Mouse (Mus musculus): ENCODE measurements around the gene Ifitm2.
A peak's percentile ranks its signal among the peaks of the same experiment; 100 is the strongest.

Gene Ifitm2

GRCm38 (mm10) chr7:140908634-140909107 is 47.1 kb downstream of the Ifitm2 start:
- ATAC-seq (ENCODE audit: insufficient number of reproducible peaks, low FRiP score, low TSS enrichment) = peak; percentile 36; the same call in 1 of the 2 replicates

- ATAC-seq (ENCODE audit: insufficient number of reproducible peaks, low FRiP score, low TSS enrichment) = no peak
These were observed 47.6 kb downstream of the Ifitm2 start for GRCm38 (mm10) chr7:140908181-140908580.

GRCm38 (mm10) chr7:140907697-140908096 is 48.1 kb downstream of the Ifitm2 start:
- ATAC-seq (ENCODE audit: insufficient number of reproducible peaks, low FRiP score, low TSS enrichment) = no peak

GRCm38 (mm10) chr7:140907131-140907530 is 48.7 kb downstream of the Ifitm2 start:
- ATAC-seq (ENCODE audit: insufficient number of reproducible peaks, low FRiP score, low TSS enrichment) = no peak

- no peak for ATAC-seq (ENCODE audit: insufficient number of reproducible peaks, low FRiP score, low TSS enrichment)
These were observed 50.1 kb downstream of the Ifitm2 start for GRCm38 (mm10) chr7:140905642-140906081.

Measured in cerebellum, adult (tissue).